Mouse (Mus musculus) neutrophil, adult 59 days (primary cell): ENCODE results near the gene Gm49320. TPM values are rescaled to one million over a fixed set of nuclear protein-coding genes. Genes with fewer than 3 reads are reported as not detected.

Experiments used
- total RNA-seq, 2 experiments: library from RNA; stranded (reverse); gene quantifications; 1 replicate in 1 of 2; 2 replicates in 1 of 2; pipeline ENCODE4 v1.2.4; 2023

The Gm49320 gene
- total RNA-seq, result 1 to 10 TPM in 1 of 2 experiments, under 1 TPM in 1; 0.64 to 1.0 TPM

GRCm38 (mm10) chr8:4238434-4239192 lies at the start of gene Gm49320, which contains the start of gene Map2k7:
Gene Gm49320 (plus strand): TSS chr8:4238865.
Gene Map2k7 (plus strand): TSS chr8:4238740.

GRCm38 (mm10) chr8:4216791-4217621 lies 21.7 kb upstream of the Gm49320 start, which contains the start of gene Prr36:
Gene Prr36 (minus strand): TSS chr8:4217459.

GRCm38 (mm10) chr8:4226739-4227347 lies 11.8 kb upstream of the Gm49320 start, which contains the start of gene Lrrc8e:
Gene Lrrc8e (plus strand): TSS chr8:4226827.

GRCm38 (mm10) chr8:4247951-4248540 lies 9.4 kb downstream of the Gm49320 start, which contains the start of gene Tgfbr3l:
Gene Tgfbr3l (plus strand): TSS chr8:4248214.

GRCm38 (mm10) chr8:4252934-4253841 lies 14.5 kb downstream of the Gm49320 start, which contains the start of gene Snapc2:
Gene Snapc2 (plus strand): TSS chr8:4253080.

GRCm38 (mm10) chr8:4259125-4259804 lies 20.6 kb downstream of the Gm49320 start, which contains the start of gene Ctxn1:
Gene Ctxn1 (minus strand): TSS chr8:4259274.

GRCm38 (mm10) chr8:4275275-4276110 lies 36.8 kb downstream of the Gm49320 start, which contains the start of gene Timm44:
Gene Timm44 (minus strand): TSS chr8:4275913.

Other genes starting within 250 kb of the Gm49320 start
- not detected for gene Cd209f, start 133.0 kb upstream of the Gm49320 start, total RNA-seq
- gene Cd209g, start 104.8 kb upstream of the Gm49320 start, total RNA-seq, result not detected
- 10 to 100 TPM; 11.0 to 13.2 TPM for gene Evi5l, start 72.3 kb upstream of the Gm49320 start, total RNA-seq
- under 1 TPM; 0.40 to 0.47 TPM for gene Prr36, start 21.4 kb upstream of the Gm49320 start, total RNA-seq
- not detected for gene Lrrc8e, start 12.0 kb upstream of the Gm49320 start, total RNA-seq
- 10 to 100 TPM; 44.6 to 59.4 TPM for gene Map2k7, start 125 bp upstream of the Gm49320 start, total RNA-seq
- 1 to 10 TPM; 5.1 to 6.2 TPM for gene Tgfbr3l, start 9.3 kb downstream of the Gm49320 start, total RNA-seq
- gene Snapc2, start 14.2 kb downstream of the Gm49320 start, total RNA-seq, result 10 to 100 TPM; 13.9 to 14.1 TPM
- under 1 TPM in 1 of 2 experiments, not detected in 1; 0.42 TPM for gene Ctxn1, start 20.4 kb downstream of the Gm49320 start, total RNA-seq
- gene Timm44, start 37.0 kb downstream of the Gm49320 start, total RNA-seq, result 10 to 100 TPM; 24.4 to 34.6 TPM
- 10 to 100 TPM in 1 of 2 experiments, 1 to 10 TPM in 1; 9.7 to 13.6 TPM for gene Ccl25, start 86.3 kb downstream of the Gm49320 start, total RNA-seq
- 10 to 100 TPM; 63.5 to 73.2 TPM for gene Elavl1, start 86.5 kb downstream of the Gm49320 start, total RNA-seq